Mouse (Mus musculus): ENCODE results near the gene Fmnl2.

DNA sequence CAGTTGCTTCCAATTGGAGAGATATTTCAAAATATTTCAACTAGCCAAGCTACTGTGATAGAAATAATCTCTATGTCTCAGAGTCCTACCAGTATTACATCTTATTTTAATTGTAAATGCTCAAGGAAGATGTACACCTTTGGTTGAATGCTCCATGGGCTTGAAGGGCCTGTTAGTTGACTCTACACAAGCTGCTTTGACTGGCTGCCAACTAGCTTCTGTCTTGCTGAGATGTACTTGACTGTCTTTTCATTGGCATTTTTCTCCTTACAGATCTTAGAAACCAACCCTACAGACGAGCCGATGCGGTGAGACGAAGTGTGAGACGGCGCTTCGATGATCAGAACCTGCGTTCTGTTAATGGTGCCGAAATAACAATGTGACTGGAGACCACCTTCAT, 273.9 kb downstream of the Fmnl2 start:
- TF ChIP-seq GATA1 (IDR thresholded peaks at IDR 0.05; ENCODE audit: borderline replicate concordance, low read length) (no peak), FLI1 (IDR thresholded peaks at IDR 0.05; ENCODE audit: low read length) (no peak)
